Mouse (Mus musculus): ENCODE results near the gene Mocs3. TPM values are rescaled to one million over a fixed set of nuclear protein-coding genes. Genes with fewer than 3 reads are reported as not detected.

Gene Mocs3
- polyA plus RNA-seq (2012; rRNA removed): 8.1 and 11.4 TPM in 2 replicates

GRCm38 (mm10) chr2:168230026-168230728 is at the start of gene Mocs3, which contains the start of the genes Gm20716 and Dpm1:
Mocs3 (plus strand) TSS chr2:168230622.
Gm20716 (minus strand) TSS chr2:168230364.
Dpm1 (minus strand) TSS chr2:168230591.
- under 1% methylated on average over 72 of the region's 73 CpGs for WGBS
- no peak for DNase-seq (ENCODE audit: low read depth, low spot score)

GRCm38 (mm10) chr2:168191856-168192255 is 38.6 kb upstream of the Mocs3 start:
- DNase-seq (ENCODE audit: low read depth, low spot score): no peak
- 69% methylated on average over 2 of the region's 2 CpGs for WGBS

GRCm38 (mm10) chr2:168193685-168194084 is 36.7 kb upstream of the Mocs3 start:
- 39% methylated on average over 2 of the region's 2 CpGs for WGBS
- no peak for DNase-seq (ENCODE audit: low read depth, low spot score)

GRCm38 (mm10) chr2:168195721-168196120 is 34.7 kb upstream of the Mocs3 start:
- 14% methylated on average over 2 of the region's 2 CpGs for WGBS
- DNase-seq (ENCODE audit: low read depth, low spot score): no peak

- no peak for DNase-seq (ENCODE audit: low read depth, low spot score)
- 36% methylated on average over 1 of the region's 1 CpGs for WGBS
Observed at GRCm38 (mm10) chr2:168198421-168198820, 32.0 kb upstream of the Mocs3 start.

GRCm38 (mm10) chr2:168199476-168199875 is 30.9 kb upstream of the Mocs3 start:
- DNase-seq (ENCODE audit: low read depth, low spot score): no peak
- 68% methylated on average over 4 of the region's 4 CpGs for WGBS

GRCm38 (mm10) chr2:168200014-168200691 is 30.3 kb upstream of the Mocs3 start:
- DNase-seq (ENCODE audit: low read depth, low spot score): no peak
- 45% methylated on average over 5 of the region's 5 CpGs for WGBS

- DNase-seq (ENCODE audit: low read depth, low spot score): no peak
- 62% methylated on average over 8 of the region's 8 CpGs for WGBS
Observed at GRCm38 (mm10) chr2:168204476-168204999, 25.9 kb upstream of the Mocs3 start.

- DNase-seq (ENCODE audit: low read depth, low spot score): peak; percentile 87
- WGBS: 2% methylated on average over 6 of the region's 6 CpGs
Observed at GRCm38 (mm10) chr2:168205265-168205664, 25.2 kb upstream of the Mocs3 start.

GRCm38 (mm10) chr2:168205681-168206631 is 24.5 kb upstream of the Mocs3 start:
- DNase-seq (ENCODE audit: low read depth, low spot score): no peak
- WGBS: under 1% methylated on average over 49 of the region's 49 CpGs

- under 1% methylated on average over 50 of the region's 89 CpGs for WGBS
- peak; percentile 77 for DNase-seq (ENCODE audit: low read depth, low spot score)
Observed at GRCm38 (mm10) chr2:168206725-168207644, 23.4 kb upstream of the Mocs3 start, which contains the start of gene Adnp. Adnp (minus strand) TSS chr2:168207112.

- 95% methylated on average over 3 of the region's 3 CpGs for WGBS
- DNase-seq (ENCODE audit: low read depth, low spot score): no peak
Observed at GRCm38 (mm10) chr2:168207883-168208282, 22.5 kb upstream of the Mocs3 start.

GRCm38 (mm10) chr2:168213788-168214397 is 16.5 kb upstream of the Mocs3 start:
- DNase-seq (ENCODE audit: low read depth, low spot score): no peak
- WGBS: 59% methylated on average over 5 of the region's 5 CpGs

GRCm38 (mm10) chr2:168223326-168223725 is 7.1 kb upstream of the Mocs3 start:
- DNase-seq (ENCODE audit: low read depth, low spot score): no peak
- 88% methylated on average over 6 of the region's 6 CpGs for WGBS

GRCm38 (mm10) chr2:168229116-168230025 is 1.1 kb upstream of the Mocs3 start:
- no peak for DNase-seq (ENCODE audit: low read depth, low spot score)
- WGBS: 12% methylated on average over 41 of the region's 41 CpGs

- DNase-seq (ENCODE audit: low read depth, low spot score): no peak
- 2% methylated on average over 105 of the region's 105 CpGs for WGBS
Observed at GRCm38 (mm10) chr2:168230773-168231470, 500 bp downstream of the Mocs3 start.

- 53% methylated on average over 33 of the region's 33 CpGs for WGBS
Observed at GRCm38 (mm10) chr2:168231471-168231829, 1.0 kb downstream of the Mocs3 start.

More at GRCm38 (mm10) chr2:168231471-168231829, 1.0 kb downstream of the Mocs3 start:
- DNase-seq (ENCODE audit: low read depth, low spot score): no peak

All from large intestine, adult 2 months (tissue).